Mouse (Mus musculus): ENCODE measurements around the gene Exosc8. TPM values are rescaled to one million over a fixed set of nuclear protein-coding genes. Genes with fewer than 3 reads are reported as not detected.
A peak's percentile ranks its signal among the peaks of the same experiment; 100 is the strongest.

Exosc8 gene
- total RNA-seq (2012; rRNA removed): 116 and 144 TPM in 2 replicates

DNA sequence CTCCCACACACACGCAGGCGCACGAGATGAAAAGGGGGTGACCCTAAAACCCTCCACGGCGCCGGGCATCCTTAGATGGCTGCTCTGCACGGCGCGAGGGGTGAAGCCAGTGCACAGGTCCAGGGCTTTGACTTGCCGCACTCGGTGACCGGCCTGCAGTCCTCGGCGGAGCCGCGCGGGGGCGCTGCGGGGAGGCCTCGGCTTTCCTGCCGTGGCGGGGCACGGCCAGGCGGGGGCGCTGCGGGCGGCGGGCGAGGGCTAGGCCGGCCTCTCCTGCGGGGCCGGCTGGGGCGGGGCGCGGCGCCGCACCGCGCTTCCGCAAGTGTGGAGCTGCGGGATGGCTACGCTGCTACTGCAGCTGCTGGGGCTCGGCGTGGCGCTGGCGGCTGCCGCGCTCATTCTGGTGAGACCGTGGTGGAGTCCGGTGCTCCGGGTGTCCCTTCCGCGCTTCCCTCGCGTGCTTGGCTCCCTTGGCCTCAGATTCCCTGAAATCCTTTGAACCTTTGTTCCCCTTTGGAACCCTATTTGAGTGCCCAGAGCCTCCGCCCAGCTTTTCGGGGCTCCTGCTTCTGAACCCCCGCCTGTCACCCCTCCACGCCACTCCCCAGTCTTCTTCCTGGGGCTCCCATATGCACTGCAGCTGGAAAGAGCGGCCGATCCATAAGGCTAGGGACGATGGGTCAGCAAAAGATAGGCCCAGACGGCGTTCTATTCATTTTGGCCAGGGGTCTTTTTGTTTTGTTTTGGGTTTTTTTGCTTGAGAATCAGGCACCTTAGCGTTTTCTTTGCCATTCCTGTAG is at the start of gene Exosc8, which contains the start of gene Alg5:
TSS of gene Exosc8 (minus strand) at position 147 of the 800 bp plus-strand sequence.
TSS of gene Alg5 (plus strand) at position 293 of the 800 bp plus-strand sequence.
- Histone ChIP-seq H3K9ac (ENCODE audit: insufficient read depth, low read depth, low read length, poor library complexity, severe bottlenecking) (peak within 1 kb of the TSS; percentile 94), H3K36me3 (ENCODE audit: control insufficient read depth, insufficient read depth, low read length, poor library complexity, severe bottlenecking) (peaks cover 12% of the 10 kb centered on the region), H3K27ac (ENCODE audit: insufficient read depth, low read depth, low read length, poor library complexity, severe bottlenecking) (peak within 1 kb of the TSS; percentile 66), H3K9me3 (ENCODE audit: control insufficient read depth, insufficient read depth, low read depth, low read length) (no peaks in the 10 kb centered on the region), H3K4me3 (ENCODE audit: insufficient read depth in 1 of 2, low read depth in 1 of 2, low read length in 2 of 2, poor library complexity in 1 of 2, severe bottlenecking in 1 of 2) (peak within 1 kb of the TSS; percentile 73 to 91), H3K4me1 (ENCODE audit: control insufficient read depth in 2 of 2, insufficient read depth in 2 of 2, low read length in 2 of 2, poor library complexity in 1 of 2) (no peaks in the 10 kb centered on the region)
- TF ChIP-seq HCFC1 (IDR thresholded peaks at IDR 0.05; ENCODE audit: borderline replicate concordance, insufficient read depth, low read length): 0 out of 2 replicates have a peak, but pooled peaks have one; percentile 60
- no peak for TF ChIP-seq ZC3H11A (IDR thresholded peaks at IDR 0.05; ENCODE audit: borderline replicate concordance, low read depth, low read length)
- TF ChIP-seq CHD2 (IDR thresholded peaks at IDR 0.05; ENCODE audit: low read depth, low read length): no peak
- TF ChIP-seq MAFK (IDR thresholded peaks at IDR 0.05; ENCODE audit: insufficient read depth, low read depth, low read length): no peak
- TF ChIP-seq ZNF384 (IDR thresholded peaks at IDR 0.05; ENCODE audit: low read depth, low read length): no peak
- in situ Hi-C loops (cut with MboI; ENCODE audit: low sequenced_read_pairs in 2 of 2, unreplicated experiment in 2 of 2): no loop called here
- DNase-seq (ENCODE audit: low read depth, low spot score): peak; percentile 47

DNA sequence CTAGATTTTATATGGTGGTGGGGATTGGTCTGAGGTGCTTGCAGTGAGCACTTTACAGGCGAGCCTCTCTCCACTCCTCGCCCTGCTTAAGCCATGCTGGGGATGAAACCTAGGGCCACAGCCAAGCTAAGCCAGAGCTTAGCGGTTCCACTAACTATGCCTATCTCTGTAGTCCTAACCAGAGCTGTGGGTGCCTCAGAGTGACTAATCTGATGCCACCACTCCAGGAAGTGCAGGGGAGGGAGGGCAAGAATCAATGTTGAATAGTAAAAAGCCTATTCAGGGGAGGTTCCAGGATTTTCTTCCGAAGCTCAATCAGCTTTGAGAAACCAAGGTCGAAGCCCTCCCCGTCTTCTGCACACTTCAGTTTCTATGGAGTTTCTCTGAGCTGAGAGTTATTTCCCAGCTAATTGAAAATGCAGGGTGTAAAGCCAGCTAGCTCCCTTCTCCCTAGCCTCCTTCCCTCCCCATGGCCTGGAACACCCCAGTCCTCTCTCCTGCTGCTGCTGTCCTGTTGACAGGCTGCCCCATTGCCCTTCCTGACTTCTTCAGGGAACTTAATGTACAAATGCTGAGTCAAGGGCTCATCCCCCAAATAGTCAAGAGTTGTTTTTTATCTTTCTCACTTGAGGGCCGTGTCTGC is 40.9 kb upstream of the Exosc8 start:
- no peaks in the 10 kb centered on the region for H3K4me1 ChIP-seq (ENCODE audit: control insufficient read depth in 2 of 2, insufficient read depth in 2 of 2, low read length in 2 of 2, poor library complexity in 1 of 2)
- no peak overlapping the region for H3K9ac ChIP-seq (ENCODE audit: insufficient read depth, low read depth, low read length, poor library complexity, severe bottlenecking)
- no peak overlapping the region for H3K4me3 ChIP-seq (ENCODE audit: insufficient read depth in 1 of 2, low read depth in 1 of 2, low read length in 2 of 2, poor library complexity in 1 of 2, severe bottlenecking in 1 of 2)
- no peak for DNase-seq (ENCODE audit: low read depth, low spot score)
- H3K36me3 ChIP-seq (ENCODE audit: control insufficient read depth, insufficient read depth, low read length, poor library complexity, severe bottlenecking): no peaks in the 10 kb centered on the region
- H3K27ac ChIP-seq (ENCODE audit: insufficient read depth, low read depth, low read length, poor library complexity, severe bottlenecking): no peak overlapping the region
- in situ Hi-C loops (cut with MboI; ENCODE audit: low sequenced_read_pairs in 2 of 2, unreplicated experiment in 2 of 2): no loop called here
- H3K9me3 ChIP-seq (ENCODE audit: control insufficient read depth, insufficient read depth, low read depth, low read length): no peaks in the 10 kb centered on the region
- TF ChIP-seq ZC3H11A (IDR thresholded peaks at IDR 0.05; ENCODE audit: borderline replicate concordance, low read depth, low read length): no peak
- no peak for TF ChIP-seq HCFC1 (IDR thresholded peaks at IDR 0.05; ENCODE audit: borderline replicate concordance, insufficient read depth, low read length)
- no peak for TF ChIP-seq ZNF384 (IDR thresholded peaks at IDR 0.05; ENCODE audit: low read depth, low read length)
- no peak for TF ChIP-seq MAFK (IDR thresholded peaks at IDR 0.05; ENCODE audit: insufficient read depth, low read depth, low read length)
- TF ChIP-seq CHD2 (IDR thresholded peaks at IDR 0.05; ENCODE audit: low read depth, low read length): no peak

DNA sequence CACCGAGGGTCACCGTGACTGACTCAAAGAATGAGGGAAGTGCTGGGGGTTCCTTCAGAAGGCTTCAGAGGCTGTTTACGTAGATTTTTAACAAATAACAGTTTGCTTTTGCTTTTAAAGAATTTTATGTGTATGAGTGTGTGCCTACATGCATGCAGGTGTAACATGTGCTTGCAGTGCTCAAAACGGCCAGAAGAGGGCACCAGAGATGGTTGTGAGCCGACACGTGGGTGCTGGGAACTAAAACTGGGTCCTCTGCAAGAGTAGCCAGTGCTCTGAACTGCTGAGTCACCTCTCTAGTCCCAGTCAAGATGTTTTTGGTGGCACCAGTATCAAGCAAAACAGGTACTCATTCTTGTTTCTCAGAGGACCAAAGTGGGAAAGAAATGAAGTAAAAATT is 38.4 kb upstream of the Exosc8 start:
- H3K4me1 ChIP-seq (ENCODE audit: control insufficient read depth in 2 of 2, insufficient read depth in 2 of 2, low read length in 2 of 2, poor library complexity in 1 of 2): no peaks in the 10 kb centered on the region
- no peak overlapping the region for H3K4me3 ChIP-seq (ENCODE audit: insufficient read depth in 1 of 2, low read depth in 1 of 2, low read length in 2 of 2, poor library complexity in 1 of 2, severe bottlenecking in 1 of 2)
- H3K36me3 ChIP-seq (ENCODE audit: control insufficient read depth, insufficient read depth, low read length, poor library complexity, severe bottlenecking): no peaks in the 10 kb centered on the region
- no peak overlapping the region for H3K27ac ChIP-seq (ENCODE audit: insufficient read depth, low read depth, low read length, poor library complexity, severe bottlenecking)
- H3K9ac ChIP-seq (ENCODE audit: insufficient read depth, low read depth, low read length, poor library complexity, severe bottlenecking): no peak overlapping the region
- DNase-seq (ENCODE audit: low read depth, low spot score): no peak
- TF ChIP-seq CHD2 (IDR thresholded peaks at IDR 0.05; ENCODE audit: low read depth, low read length) (no peak), MAFK (IDR thresholded peaks at IDR 0.05; ENCODE audit: insufficient read depth, low read depth, low read length) (0 out of 2 replicates have a peak, but pooled peaks have one; percentile 26)
- in situ Hi-C loops (cut with MboI; ENCODE audit: low sequenced_read_pairs in 2 of 2, unreplicated experiment in 2 of 2): no loop called here
- no peaks in the 10 kb centered on the region for H3K9me3 ChIP-seq (ENCODE audit: control insufficient read depth, insufficient read depth, low read depth, low read length)

DNA sequence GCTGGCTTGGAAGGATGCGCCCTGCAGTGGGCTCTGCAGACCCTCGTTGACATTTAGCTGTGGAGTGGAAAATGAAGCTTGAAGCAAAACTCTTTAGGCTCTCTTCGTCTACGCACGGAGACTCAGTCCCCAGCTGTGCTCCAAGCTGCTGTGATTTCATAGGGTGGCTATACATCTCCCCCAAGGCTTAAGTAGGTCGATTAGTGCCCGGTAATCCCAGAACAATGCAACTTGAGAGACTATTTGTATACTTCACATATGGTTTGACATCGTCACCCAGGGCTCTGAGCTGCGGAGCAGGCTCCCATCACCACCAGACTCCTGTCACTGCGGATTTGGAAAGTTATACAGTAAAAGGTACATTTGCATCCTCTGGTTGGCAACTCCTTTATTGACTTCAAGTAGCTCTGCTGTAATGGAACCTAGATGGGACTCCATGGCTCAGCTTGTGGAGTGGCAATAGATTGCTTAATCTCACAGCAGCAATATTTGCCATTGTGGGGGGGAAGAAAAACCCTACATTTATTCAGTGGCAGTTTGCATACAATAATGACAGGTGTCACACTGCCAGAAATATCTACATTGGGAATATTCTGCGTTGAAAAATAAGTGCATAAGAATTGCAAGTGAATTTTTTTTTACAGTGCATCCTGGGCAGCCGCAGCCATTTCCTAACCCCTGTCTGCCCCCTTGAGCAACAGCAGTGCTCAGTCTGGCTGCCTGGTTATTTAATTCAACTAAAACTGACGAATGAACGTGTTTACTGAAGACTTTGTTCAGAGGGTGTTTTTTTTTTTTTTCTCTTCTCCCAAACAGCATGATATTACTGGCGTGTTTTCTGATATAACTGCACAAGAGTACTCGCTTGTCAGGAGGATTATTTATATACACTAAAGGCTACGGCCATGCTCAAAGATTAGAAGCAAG is 34.4 kb upstream of the Exosc8 start:
- Histone ChIP-seq H3K4me1 (ENCODE audit: control insufficient read depth in 2 of 2, insufficient read depth in 2 of 2, low read length in 2 of 2, poor library complexity in 1 of 2) (0 out of 4 replicates have a peak, but pooled peaks cover 0 to under 1% of the 10 kb centered on the region in 2 experiments), H3K9me3 (ENCODE audit: control insufficient read depth, insufficient read depth, low read depth, low read length) (no peaks in the 10 kb centered on the region), H3K9ac (ENCODE audit: insufficient read depth, low read depth, low read length, poor library complexity, severe bottlenecking) (no peak overlapping the region), H3K36me3 (ENCODE audit: control insufficient read depth, insufficient read depth, low read length, poor library complexity, severe bottlenecking) (no peaks in the 10 kb centered on the region), H3K27ac (ENCODE audit: insufficient read depth, low read depth, low read length, poor library complexity, severe bottlenecking) (no peak overlapping the region), H3K4me3 (ENCODE audit: insufficient read depth in 1 of 2, low read depth in 1 of 2, low read length in 2 of 2, poor library complexity in 1 of 2, severe bottlenecking in 1 of 2) (no peak overlapping the region)
- no peak for TF ChIP-seq MAFK (IDR thresholded peaks at IDR 0.05; ENCODE audit: insufficient read depth, low read depth, low read length)
- TF ChIP-seq HCFC1 (IDR thresholded peaks at IDR 0.05; ENCODE audit: borderline replicate concordance, insufficient read depth, low read length): no peak
- TF ChIP-seq CHD2 (IDR thresholded peaks at IDR 0.05; ENCODE audit: low read depth, low read length): no peak
- no peak for TF ChIP-seq ZC3H11A (IDR thresholded peaks at IDR 0.05; ENCODE audit: borderline replicate concordance, low read depth, low read length)
- no peak for TF ChIP-seq ZNF384 (IDR thresholded peaks at IDR 0.05; ENCODE audit: low read depth, low read length)
- in situ Hi-C loops (cut with MboI; ENCODE audit: low sequenced_read_pairs in 2 of 2, unreplicated experiment in 2 of 2): no loop called here
- no peak for DNase-seq (ENCODE audit: low read depth, low spot score)
